Mouse (Mus musculus) liver, postnatal 0 days (tissue): Measurements from ENCODE around the gene 4930522L14Rik.
"Not testable (repeated sequence)": the region's sequence is repeated elsewhere in the genome, so short reads cannot be mapped to it uniquely, and the experiment has no call there.

Experiments used
- CTCF ChIP-seq: sonication (generic); IDR thresholded peaks from 2 replicates; pipeline ENCODE4 v1.5.1; 2016; ENCODE audit warnings: antibody characterized with exemption, low read depth
- EP300 ChIP-seq: IDR thresholded peaks from 2 replicates; pipeline ENCODE4 v1.6.1; 2016; ENCODE audit warnings: antibody characterized with exemption, low read depth, mild to moderate bottlenecking

GRCm38 (mm10) chr5:109795967-109796652 lies 44.4 kb upstream of the 4930522L14Rik start:
- not testable (repeated sequence) for TF ChIP-seq CTCF, EP300
